Mouse (Mus musculus) spleen, adult 12 weeks (tissue): ENCODE measurements around the gene Mxd1.

Experiments used
- DNase-seq: peaks from one replicate; pipeline ENCODE4 v3.0.0; 2022; ENCODE audit warnings: low spot score

Gene Mxd1

GRCm38 (mm10) chr6:86668580-86669239, at the start of gene Mxd1:
Mxd1 (minus strand) TSS chr6:86669161.
- DNase-seq: no peak

DNA sequence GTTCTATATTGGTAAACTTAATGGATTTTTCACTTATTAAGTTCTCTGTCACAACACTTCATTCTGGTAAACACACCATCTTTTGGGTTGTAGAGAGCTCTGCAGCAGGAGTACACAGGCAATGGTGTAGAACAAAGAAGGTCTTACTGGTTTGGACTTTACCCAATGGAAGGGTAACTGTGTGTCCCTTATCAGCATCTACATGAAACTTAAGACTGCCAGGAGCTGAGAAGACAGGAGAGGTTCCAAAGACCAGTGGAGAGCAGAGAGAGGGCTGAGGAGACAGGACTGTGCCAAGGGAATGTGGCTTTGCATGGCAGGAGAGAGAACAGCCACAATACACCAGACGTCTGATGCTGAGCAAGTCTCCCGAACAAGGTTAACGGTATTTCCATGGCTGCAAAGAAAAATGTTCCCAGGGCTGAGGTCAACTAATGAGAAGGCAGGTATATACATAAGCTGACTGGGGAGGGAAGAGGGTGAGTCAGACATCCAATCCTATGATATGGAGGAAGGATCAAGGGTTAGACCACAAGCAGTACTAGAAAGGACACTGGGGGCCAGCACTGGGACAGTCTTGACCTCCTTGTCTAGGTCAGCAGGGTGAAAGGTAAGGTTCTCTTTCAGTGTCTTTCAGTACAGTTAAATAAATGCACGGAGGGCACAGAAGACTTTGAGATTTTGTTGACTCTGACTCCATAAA, 39.3 kb upstream of the Mxd1 start:
- no peak for DNase-seq

- DNase-seq: no peak
Measured at GRCm38 (mm10) chr6:86702577-86702976, 33.6 kb upstream of the Mxd1 start.

DNA sequence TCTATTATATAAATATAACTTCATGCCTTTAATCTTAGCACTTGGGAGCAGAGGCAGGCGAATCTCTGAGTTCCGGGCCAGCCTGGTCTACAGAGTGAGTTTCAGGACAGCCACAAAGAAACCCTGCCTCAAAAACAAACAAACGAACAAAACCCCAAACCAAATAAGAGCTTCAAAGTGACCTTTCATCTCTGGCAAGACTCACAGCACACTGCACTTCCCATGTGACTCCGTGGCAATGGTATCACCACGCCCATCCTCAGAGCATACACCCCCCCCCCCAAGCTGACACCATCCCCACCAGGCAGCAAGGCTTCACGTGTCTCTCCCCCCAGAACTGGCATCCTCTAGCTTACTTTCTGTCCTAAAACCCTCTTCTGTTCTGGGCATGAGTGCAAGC, 28.9 kb upstream of the Mxd1 start:
- no peak for DNase-seq

DNA sequence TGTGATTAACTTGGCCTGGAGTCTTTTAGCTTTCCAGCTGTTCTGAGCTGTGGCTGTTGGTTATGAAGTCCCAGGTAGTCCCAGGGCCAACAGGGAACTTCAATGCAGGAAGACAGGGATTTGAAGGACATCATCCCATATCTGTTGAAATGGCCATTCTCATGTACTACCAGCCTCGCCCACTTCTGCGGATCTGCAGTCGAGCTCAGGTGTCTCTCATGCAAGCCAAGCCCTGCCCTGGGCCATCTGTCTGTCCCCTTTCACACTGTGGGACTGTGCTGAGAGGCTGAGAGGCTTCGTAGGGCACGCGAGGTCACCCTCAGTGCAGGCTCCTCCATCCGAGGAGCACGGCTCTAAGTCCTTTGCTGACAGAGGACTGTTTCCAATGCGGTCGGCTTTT, 27.3 kb upstream of the Mxd1 start:
- no peak for DNase-seq

- DNase-seq: peak; percentile 59
Measured at GRCm38 (mm10) chr6:86694465-86694864, 25.5 kb upstream of the Mxd1 start.

GRCm38 (mm10) chr6:86689671-86690070, 20.7 kb upstream of the Mxd1 start:
- no peak for DNase-seq

- no peak for DNase-seq
Measured at GRCm38 (mm10) chr6:86686971-86687370, 18.0 kb upstream of the Mxd1 start.

DNA sequence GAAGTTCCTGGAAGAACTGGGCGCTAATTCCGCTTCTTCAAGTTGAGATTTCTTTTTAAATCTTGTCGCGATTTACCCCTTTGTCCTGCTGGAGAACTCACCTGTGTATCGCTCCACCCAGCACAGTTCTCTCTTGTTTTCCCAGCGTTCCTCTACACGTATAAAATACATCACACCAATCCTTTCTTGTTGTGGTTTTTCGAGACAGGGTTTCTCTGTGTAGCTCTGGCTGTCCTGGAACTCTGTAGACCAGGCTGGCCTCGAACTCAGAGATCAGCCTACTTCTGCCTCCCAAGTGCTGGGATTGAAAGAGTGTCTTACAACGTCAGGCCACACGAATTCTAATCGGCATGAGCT, 15.7 kb upstream of the Mxd1 start:
- no peak for DNase-seq

- DNase-seq: peak; percentile 85
Measured at GRCm38 (mm10) chr6:86683872-86684654, 15.1 kb upstream of the Mxd1 start, which contains the start of gene Snrnp27. Snrnp27 (minus strand) TSS chr6:86684522.

- no peak for DNase-seq
Measured at GRCm38 (mm10) chr6:86681289-86681688, 12.3 kb upstream of the Mxd1 start.

GRCm38 (mm10) chr6:86678341-86678740, 9.4 kb upstream of the Mxd1 start:
- no peak for DNase-seq

- DNase-seq: peak; percentile 29
Measured at GRCm38 (mm10) chr6:86670873-86671272, 1.9 kb upstream of the Mxd1 start.

DNA sequence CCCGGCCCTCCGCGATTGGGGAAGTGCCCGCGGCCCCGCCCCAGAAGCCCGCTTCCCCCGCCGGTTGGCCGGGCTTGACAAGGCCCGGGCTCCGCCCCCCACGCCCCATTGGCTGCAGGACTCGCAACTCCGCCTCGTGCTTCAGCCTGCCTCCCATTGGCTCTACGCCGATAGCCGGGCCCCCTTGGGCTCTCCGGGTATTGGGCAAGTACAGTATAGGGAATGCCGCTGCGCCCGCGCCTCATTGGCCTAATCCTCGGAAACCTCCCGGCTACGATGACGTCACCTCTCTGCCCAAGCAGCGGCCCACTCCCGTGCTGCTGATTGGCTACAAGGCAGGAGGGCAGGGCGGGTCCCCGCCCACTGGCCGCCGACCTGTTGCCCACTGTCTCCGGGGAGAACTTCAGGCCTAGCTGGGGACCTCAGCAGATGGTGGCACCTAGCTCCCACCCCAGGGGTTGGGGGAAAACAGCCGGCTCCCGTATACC, 323 bp upstream of the Mxd1 start:
- peak; percentile 99 for DNase-seq

GRCm38 (mm10) chr6:86667061-86667460, 1.9 kb downstream of the Mxd1 start:
- DNase-seq: no peak

DNA sequence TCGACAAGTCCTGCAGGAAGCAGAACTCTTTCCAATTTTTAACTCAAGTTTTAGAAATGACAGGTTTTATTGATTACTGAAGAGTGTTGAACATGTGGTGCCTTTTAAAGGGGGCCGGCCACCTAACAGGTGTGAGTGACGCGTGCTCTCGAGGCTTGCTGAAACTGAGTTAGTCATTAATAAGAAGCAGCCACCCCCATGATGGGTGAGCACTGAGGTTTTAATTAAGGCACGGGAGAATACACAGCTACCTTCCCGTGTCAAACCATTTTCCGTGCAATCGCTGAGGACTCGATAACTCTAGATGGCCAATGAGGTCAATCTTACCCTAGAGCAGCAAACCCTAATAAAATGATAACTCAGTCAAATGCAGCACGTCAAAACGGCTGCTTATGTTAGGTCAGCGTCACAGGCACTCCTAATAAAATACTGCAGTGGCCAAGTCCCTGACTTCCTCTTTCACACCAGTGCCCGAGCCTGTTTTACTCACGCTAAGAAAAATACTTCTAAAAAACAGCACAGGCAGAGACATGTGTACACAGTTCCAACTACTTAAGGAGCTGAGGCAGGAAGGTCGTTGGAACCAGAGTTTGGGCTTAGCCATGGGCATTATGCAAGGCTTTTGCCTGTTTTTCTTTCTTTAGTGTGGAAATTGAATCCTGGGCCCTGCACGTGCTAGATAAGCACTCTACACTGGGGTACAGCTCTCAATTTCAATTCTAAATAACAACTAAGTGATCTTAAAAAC, 3.2 kb downstream of the Mxd1 start:
- no peak for DNase-seq

DNA sequence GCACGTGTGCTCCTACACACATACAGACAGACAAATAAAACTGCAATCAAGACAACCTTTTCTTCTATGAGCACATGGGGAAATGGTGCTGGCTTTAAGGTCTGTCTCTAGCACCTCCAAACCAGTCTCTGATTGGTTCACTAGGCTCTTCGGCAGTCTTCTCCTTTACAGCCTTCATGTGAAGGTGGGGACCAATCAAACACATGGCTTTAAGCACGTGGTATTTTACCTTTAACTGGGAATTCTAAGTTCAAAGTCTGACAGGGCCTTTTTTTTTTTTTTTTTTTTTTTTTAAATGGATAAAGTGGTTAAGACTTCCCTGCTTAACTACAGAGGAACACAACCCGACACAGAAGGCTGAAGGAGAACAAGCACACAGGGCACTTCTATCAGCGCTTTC, 3.9 kb downstream of the Mxd1 start:
- no peak for DNase-seq

DNA sequence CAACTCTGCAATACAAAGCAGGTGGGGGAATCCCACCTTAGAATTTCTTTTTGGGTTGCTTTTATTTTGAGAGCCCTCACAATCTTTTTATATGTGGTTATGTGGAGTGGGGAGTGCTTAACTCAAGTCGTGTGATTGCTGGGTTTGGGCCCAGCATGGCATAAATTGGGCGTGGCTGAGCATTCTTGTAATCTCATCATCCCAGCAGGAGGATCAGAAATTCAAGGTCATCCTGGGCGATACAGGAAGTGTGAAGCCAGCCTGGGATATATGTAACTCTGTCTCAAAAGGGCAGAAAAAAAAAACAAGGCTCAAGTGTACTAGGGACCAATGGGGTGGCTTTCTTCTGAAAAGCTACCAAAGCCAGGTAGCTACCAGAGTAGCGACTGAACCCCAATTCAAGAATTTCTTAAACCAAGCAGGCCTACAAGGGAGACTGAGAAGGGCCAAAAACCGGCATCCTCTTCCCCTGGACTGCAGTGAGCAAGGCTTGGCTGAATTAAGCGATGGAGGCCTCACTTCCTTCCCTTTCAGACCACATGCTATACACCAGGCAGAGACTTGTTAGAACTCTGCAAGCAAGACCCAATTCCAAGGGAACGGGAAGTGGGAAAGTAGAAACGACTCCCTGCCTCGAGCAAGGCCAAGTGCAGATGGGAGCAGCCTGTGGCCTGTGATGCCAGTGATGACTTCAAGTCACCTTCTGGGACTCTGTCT, 8.6 kb downstream of the Mxd1 start:
- peak; percentile 50 for DNase-seq

DNA sequence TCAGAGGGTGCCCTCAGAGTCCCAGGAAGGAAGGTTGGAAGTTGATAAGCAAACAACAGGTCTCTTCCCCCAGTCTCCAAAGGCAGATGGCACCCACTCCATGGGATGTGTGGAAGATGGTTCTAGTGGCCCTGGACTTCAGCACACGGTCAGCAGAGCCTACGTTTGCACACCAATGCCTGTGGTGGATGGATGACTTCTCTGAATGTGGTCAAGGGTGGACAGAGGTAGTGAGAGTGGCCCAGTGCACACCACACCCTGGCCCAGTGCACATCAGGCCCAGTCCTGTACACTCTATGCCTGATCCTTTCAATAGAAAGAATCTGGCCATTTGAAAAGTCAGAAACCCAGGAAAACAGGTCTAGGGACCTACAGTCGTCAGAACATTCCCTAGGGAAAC, 10.5 kb downstream of the Mxd1 start:
- no peak for DNase-seq

GRCm38 (mm10) chr6:86654270-86654916, 14.6 kb downstream of the Mxd1 start:
- DNase-seq: no peak

GRCm38 (mm10) chr6:86653026-86653425, 15.9 kb downstream of the Mxd1 start:
- no peak for DNase-seq
